8 mouse cellular contexts compared by ENCODE assay signal in genomic region chr6:70812526-70812895, GRCm38 (mm10). TPM values are rescaled to one million over a fixed set of nuclear protein-coding genes. Genes with fewer than 3 reads are reported as not detected.
A peak's percentile ranks its signal among the peaks of the same experiment; 100 is the strongest.
DNase-seq lines count a peak whose midpoint lies in the region; ATAC-seq lines count a peak whose summit lies in the region.

No protein-coding gene starts in this region.

- H3K4me1 ChIP-seq in liver, embryonic 12.5 days = peaks cover 24% of the 10 kb centered on the region
- H3K4me1 ChIP-seq in liver, embryonic 11.5 days (replicated peaks; ENCODE audit: control insufficient read depth, insufficient read depth, low read length) = 0 out of 2 replicates have a peak, but pooled peaks cover 2% of the 10 kb centered on the region

- no peak overlapping the region for H3K4me3 ChIP-seq in liver, embryonic 12.5 days
- H3K4me3 ChIP-seq in liver, embryonic 11.5 days (ENCODE audit: low read depth, low read length) = no peak overlapping the region

- 43% methylated on average over 4 of the region's 4 CpGs for WGBS in liver, embryonic 12.5 days (ENCODE audit: insufficient replicate concordance)
- WGBS in liver, embryonic 11.5 days = 46% methylated on average over 4 of the region's 4 CpGs

- no peaks in the 10 kb centered on the region for H3K27me3 ChIP-seq in liver, embryonic 12.5 days (replicated peaks)
- no peaks in the 10 kb centered on the region for H3K27me3 ChIP-seq in liver, embryonic 11.5 days (replicated peaks; ENCODE audit: control insufficient read depth, insufficient read depth, low read length)

- H3K9ac ChIP-seq in liver, embryonic 12.5 days = no peak overlapping the region
- H3K9ac ChIP-seq in liver, embryonic 11.5 days (ENCODE audit: low read depth, low read length) = no peak overlapping the region

- H3K27ac ChIP-seq in liver, embryonic 12.5 days = 0 out of 2 replicates have a peak overlapping the region, but pooled peaks have one; percentile 26
- H3K27ac ChIP-seq in liver, embryonic 11.5 days (ENCODE audit: low read depth, low read length) = no peak overlapping the region

- no peak overlapping the region for H3K4me2 ChIP-seq in liver, embryonic 12.5 days
- H3K4me2 ChIP-seq in liver, embryonic 11.5 days = no peak overlapping the region

- intact Hi-C loops in gastrocnemius, postnatal 14 days (cut with DNase I; ENCODE audit: low total_unique reads) = loop anchor here (2.0 kb wide), 1 partner anchor 68 kb away; no protein-coding TSS in a partner anchor

- no peak for ATAC-seq in liver, embryonic 12.5 days
- ATAC-seq in liver, embryonic 11.5 days (replicated peaks; ENCODE audit: low FRiP score) = no peak
- peak; percentile 13; the same call in 1 of the 2 replicates for ATAC-seq in common myeloid progenitor, adult 5-6 weeks (replicated peaks; ENCODE audit: low read depth, poor library complexity, severe bottlenecking)
- no peak for ATAC-seq in frontal cortex, adult (ENCODE audit: low TSS enrichment)

- H3K9me3 ChIP-seq in liver, embryonic 12.5 days (replicated peaks) = no peaks in the 10 kb centered on the region
- H3K9me3 ChIP-seq in liver, embryonic 11.5 days (ENCODE audit: control insufficient read depth, low read length) = no peaks in the 10 kb centered on the region

- no peaks in the 10 kb centered on the region for H3K36me3 ChIP-seq in liver, embryonic 12.5 days
- H3K36me3 ChIP-seq in liver, embryonic 11.5 days (ENCODE audit: control insufficient read depth, insufficient read depth, low read length) = no peaks in the 10 kb centered on the region

- no peak for DNase-seq in liver, embryonic 11.5 days (ENCODE audit: low spot score)
- DNase-seq in 416B (ENCODE audit: low read depth) = peak; percentile 35
- DNase-seq in kidney, postnatal 10 days = peak; percentile 70
- DNase-seq in gastrocnemius, postnatal 14 days = no peak
- DNase-seq in cerebellum, postnatal 10 days = no peak

RNA-seq across cellular contexts. Expression of gene Rpia, which starts 20.5 kb away (rescaled TPM):
- 4.5 and 5.1 TPM in 2 replicates for polyA plus RNA-seq in liver, embryonic 12.5 days (2016; fragmentation: Nextera tagmentation; extraction: Ambion mirVana)
- 6.5 and 8.6 TPM in 2 replicates for polyA plus RNA-seq in liver, embryonic 11.5 days (2014; fragmentation: Nextera tagmentation; extraction: Ambion mirVana)
- 143 and 145 TPM in 2 replicates for total RNA-seq in common myeloid progenitor, adult 5-6 weeks (2017)
- total RNA-seq in gastrocnemius, postnatal 14 days (2021) = 1 to 10 TPM; 8.5 to 9.4 TPM

RNA-seq across cellular contexts. Expression of gene Eif2ak3, which starts 31.8 kb away (rescaled TPM):
- polyA plus RNA-seq in liver, embryonic 12.5 days (2016; fragmentation: Nextera tagmentation; extraction: Ambion mirVana) = 5.2 and 6.2 TPM in 2 replicates
- 6.1 and 7.4 TPM in 2 replicates for polyA plus RNA-seq in liver, embryonic 11.5 days (2014; fragmentation: Nextera tagmentation; extraction: Ambion mirVana)
- 14.5 and 15.1 TPM in 2 replicates for total RNA-seq in common myeloid progenitor, adult 5-6 weeks (2017)
- 1 to 10 TPM; 7.0 to 9.5 TPM for total RNA-seq in gastrocnemius, postnatal 14 days (2021)

Comparison
In these comparisons a context has a peak if more than half of its experiments do, and no peak if none do; other contexts are left out.
1. DNase-seq: peak in 416B (single experiment) and kidney, postnatal 10 days (single experiment); none in liver, embryonic 11.5 days (single experiment), gastrocnemius, postnatal 14 days (single experiment) and cerebellum, postnatal 10 days (0 of 2).
2. RNA of gene Rpia, which starts 20.5 kb away (total RNA-seq): 143 to 145 TPM in common myeloid progenitor, adult 5-6 weeks; 8.5 to 9.4 TPM in gastrocnemius, postnatal 14 days; every median in the first group is over 10 times any median in the second.